Mouse (Mus musculus) bone marrow, adult 2 months (tissue): ENCODE results near the gene Trpm4.

Experiments used
- CTCF ChIP-seq: fragments of 200-500 bp; IDR thresholded peaks from 2 replicates; pipeline ENCODE4 v1.5.1; 2011; ENCODE audit warnings: low read length, control low read depth; ENCODE audit not compliant: control insufficient read depth, insufficient read depth
- POLR2A ChIP-seq: fragments of 200-500 bp; IDR thresholded peaks from 2 replicates; pipeline ENCODE4 v1.6.1; 2011; ENCODE audit warnings: low read depth, mild to moderate bottlenecking, control low read depth, low read length, borderline replicate concordance; ENCODE audit not compliant: control insufficient read depth

DNA sequence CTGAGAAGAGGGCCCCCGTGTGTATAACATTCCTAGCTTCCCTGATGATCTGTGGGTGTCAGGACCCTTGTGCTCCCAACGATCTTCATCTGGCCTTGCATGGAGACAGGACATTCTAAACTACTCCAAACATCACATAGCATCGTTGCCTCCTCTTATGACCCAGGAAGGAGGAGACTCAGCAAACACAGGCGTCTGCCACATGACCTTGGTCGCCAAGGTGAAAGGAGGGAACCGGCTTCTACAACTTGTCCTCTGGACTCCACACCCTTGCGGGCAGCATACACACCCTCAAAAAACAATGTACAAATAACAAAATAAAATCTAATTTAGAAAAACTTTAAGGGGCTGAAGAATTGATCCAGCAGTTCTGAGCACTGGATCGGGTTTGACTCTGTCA, 21.6 kb downstream of the Trpm4 start:
- TF ChIP-seq CTCF (no peak), POLR2A (no peak)
